Mouse (Mus musculus) midbrain, embryonic 14.5 days (tissue): Measurements from ENCODE around the gene 1500009C09Rik. TPM values are rescaled to one million over a fixed set of nuclear protein-coding genes. Genes with fewer than 3 reads are reported as not detected.

ENCODE experiments used
- ATAC-seq: fragments of 200-750 bp; cut with Nextera tagmentation; 2 replicates; pipeline ENCODE4 v1.8.0; 2017; ENCODE audit warnings: moderate number of reproducible peaks, moderate library complexity; ENCODE audit not compliant: low FRiP score, low TSS enrichment
- DNase-seq: peaks from one replicate; pipeline ENCODE4 v3.0.0-alpha.2; 2015
- H3K27ac ChIP-seq: fragments of 300-500 bp; sonication (generic); replicated peaks from 2 replicates; pipeline ENCODE4 v1.5.1; 2014; ENCODE audit warnings: mild to moderate bottlenecking, low read depth, low read length, moderate library complexity
- H3K27me3 ChIP-seq: fragments of 300-500 bp; sonication (generic); 2 replicates; pipeline ENCODE4 v1.6.1; 2014; ENCODE audit warnings: low read length, control low read depth, mixed read lengths; ENCODE audit not compliant: control insufficient read depth, insufficient read depth
- H3K36me3 ChIP-seq: fragments of 300-500 bp; sonication (generic); 2 replicates; pipeline ENCODE4 v1.6.1; 2014; ENCODE audit warnings: low read length, control low read depth; ENCODE audit not compliant: control insufficient read depth, insufficient read depth
- H3K4me1 ChIP-seq: fragments of 300-500 bp; sonication (generic); 2 replicates; pipeline ENCODE4 v1.6.1; 2014; ENCODE audit warnings: mild to moderate bottlenecking, antibody characterized with exemption, low read length, control low read depth; ENCODE audit not compliant: control insufficient read depth, insufficient read depth
- H3K4me2 ChIP-seq: fragments of 300-500 bp; sonication (generic); 2 replicates; pipeline ENCODE4 v1.6.1; 2014; ENCODE audit warnings: mild to moderate bottlenecking, low read length, moderate library complexity
- H3K4me3 ChIP-seq: fragments of 300-500 bp; sonication (generic); replicated peaks from 2 replicates; pipeline ENCODE4 v1.5.1; 2014; ENCODE audit warnings: low read depth, low read length
- H3K9ac ChIP-seq: fragments of 300-500 bp; sonication (generic); replicated peaks from 2 replicates; pipeline ENCODE4 v1.6.1; 2014; ENCODE audit warnings: mild to moderate bottlenecking, low read length, moderate library complexity
- H3K9me3 ChIP-seq: fragments of 300-500 bp; sonication (generic); 2 replicates; pipeline ENCODE4 v1.6.1; 2016; ENCODE audit warnings: low read length, control low read depth, mixed read lengths; ENCODE audit not compliant: control insufficient read depth
- WGBS: fragments of 180-500 bp; shearing (Covaris S2); extraction: QIAGEN DNeasy Blood & Tissue Kit; methylation state at CpG from one replicate; pipeline ENCODE4 v1.1.7; 2014; 5-methylcytosine and 5-hydroxymethylcytosine counted together
- polyA plus RNA-seq: library from polyadenylated mRNA; unstranded; fragments of >200 nt; fragmentation: Nextera tagmentation; extraction: Ambion mirVana; gene quantifications from 2 replicates; pipeline ENCODE4 v1.2.1, GENCODE M21; 2014

1500009C09Rik gene
- polyA plus RNA-seq, 1 experiment from 2014 or later, result 12.2 TPM

DNA sequence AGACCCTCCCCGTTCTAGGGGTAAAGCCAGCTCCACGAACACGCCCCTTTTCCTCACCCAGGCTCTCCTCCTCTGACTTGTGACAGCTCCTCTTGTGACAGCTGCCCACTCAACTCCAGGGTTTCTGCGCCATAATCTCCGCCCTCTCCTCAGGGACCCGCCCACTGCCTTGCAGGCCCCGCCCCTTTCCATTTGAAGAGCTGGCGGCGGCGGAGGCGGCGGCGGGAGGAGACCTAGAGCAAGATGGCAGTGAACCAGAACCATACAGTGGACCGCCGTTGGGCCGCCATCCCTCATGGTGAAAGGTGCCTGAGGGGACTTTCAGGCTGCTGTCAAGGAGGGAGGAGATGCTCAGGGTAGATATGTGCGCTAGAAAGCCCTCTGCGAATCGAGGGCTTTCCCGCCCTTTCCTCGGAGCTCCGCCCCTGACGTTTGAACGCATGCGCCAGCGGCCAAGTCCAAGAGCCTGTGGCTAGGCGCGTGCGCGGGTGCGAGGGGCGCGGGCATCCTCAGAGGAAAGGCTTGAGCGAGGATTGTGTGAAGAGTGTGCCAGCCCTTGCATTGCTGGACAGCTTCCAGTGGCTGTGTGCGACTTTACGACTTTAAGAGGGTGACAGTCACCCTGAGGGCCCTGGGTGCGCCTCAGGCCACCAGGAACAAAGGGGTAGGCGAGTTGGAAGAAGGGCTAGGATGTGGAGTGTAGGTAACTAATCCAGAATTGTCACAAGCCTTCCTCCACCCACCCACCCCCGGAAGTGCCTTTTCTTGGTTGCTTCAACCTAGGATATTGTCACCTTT, 46.8 kb downstream of the 1500009C09Rik start, which contains the start of gene Wbp2nl:
TSS of gene Wbp2nl (plus strand) at position 191 of the 798 bp plus-strand sequence.
- H3K4me2 ChIP-seq, result no peak within 1 kb of the TSS
- H3K27ac ChIP-seq, result no peak within 1 kb of the TSS
- no peak for DNase-seq
- H3K4me3 ChIP-seq, result no peak within 1 kb of the TSS
- 64% methylated on average over 39 of the region's 39 CpGs for WGBS
- H3K36me3 ChIP-seq, result no peaks in the 10 kb centered on the region
- no peak for ATAC-seq
- H3K9ac ChIP-seq, result no peak within 1 kb of the TSS
- H3K9me3 ChIP-seq, result no peaks in the 10 kb centered on the region
- H3K27me3 ChIP-seq, result no peaks in the 10 kb centered on the region
- no peaks in the 10 kb centered on the region for H3K4me1 ChIP-seq

DNA sequence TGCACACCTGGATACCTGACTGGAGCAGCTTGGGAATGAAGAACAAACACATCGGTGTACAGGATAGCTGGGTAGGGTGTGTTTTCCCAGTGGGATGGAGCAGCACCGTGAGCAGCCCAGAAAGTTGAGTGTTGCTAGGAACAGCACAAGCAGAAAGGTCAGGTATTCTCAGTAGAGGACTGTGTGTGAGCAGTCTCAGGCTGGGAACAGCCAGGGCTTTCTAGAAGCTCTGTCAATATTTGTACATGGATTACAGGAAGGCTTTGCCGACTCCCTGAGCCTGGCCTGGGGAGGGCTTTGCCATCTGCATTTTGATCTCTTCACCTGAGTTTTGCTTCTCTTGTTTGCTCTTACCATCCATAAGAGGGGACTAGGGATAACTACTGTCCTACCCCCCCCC, 54.9 kb downstream of the 1500009C09Rik start:
- 84% methylated on average over 3 of the region's 3 CpGs for WGBS
- DNase-seq, result no peak
- no peak overlapping the region for H3K9ac ChIP-seq
- H3K27me3 ChIP-seq, result no peaks in the 10 kb centered on the region
- H3K36me3 ChIP-seq, result no peaks in the 10 kb centered on the region
- H3K27ac ChIP-seq, result no peak overlapping the region
- no peak for ATAC-seq
- no peaks in the 10 kb centered on the region for H3K4me1 ChIP-seq
- H3K4me2 ChIP-seq, result no peak overlapping the region
- H3K4me3 ChIP-seq, result no peak overlapping the region
- no peaks in the 10 kb centered on the region for H3K9me3 ChIP-seq

- Histone ChIP-seq H3K36me3 (no peaks in the 10 kb centered on the region), H3K4me2 (no peak overlapping the region), H3K27me3 (no peaks in the 10 kb centered on the region), H3K4me3 (no peak overlapping the region), H3K9ac (no peak overlapping the region), H3K9me3 (no peaks in the 10 kb centered on the region), H3K4me1 (no peaks in the 10 kb centered on the region), H3K27ac (no peak overlapping the region)
- 86% methylated on average over 3 of the region's 3 CpGs for WGBS
- ATAC-seq (no peak), DNase-seq (no peak)
These were observed 56.2 kb downstream of the 1500009C09Rik start for GRCm38 (mm10) chr15:82308416-82308815.

Other genes with a start within 250 kb of the 1500009C09Rik start
- gene Desi1, start 218.5 kb upstream of the 1500009C09Rik start, polyA plus RNA-seq, result 39.7 and 51.0 TPM in 2 replicates
- gene Snu13, start 204.8 kb upstream of the 1500009C09Rik start, polyA plus RNA-seq, result 243 and 254 TPM in 2 replicates
- 0.04 TPM in 1 of 2 replicates, not detected in the other for gene 4930407I10Rik, start 193.2 kb upstream of the 1500009C09Rik start, polyA plus RNA-seq
- gene Mei1, start 182.4 kb upstream of the 1500009C09Rik start, polyA plus RNA-seq, result 0.07 TPM in 1 of 2 replicates, not detected in the other
- gene Ccdc134, start 124.5 kb upstream of the 1500009C09Rik start, polyA plus RNA-seq, result 10.0 and 11.0 TPM in 2 replicates
- gene Srebf2, start 105.2 kb upstream of the 1500009C09Rik start, polyA plus RNA-seq, result 132 and 158 TPM in 2 replicates
- 0.70 and 1.5 TPM in 2 replicates for gene Shisa8, start 39.6 kb upstream of the 1500009C09Rik start, polyA plus RNA-seq
- gene Tnfrsf13c, start 28.0 kb upstream of the 1500009C09Rik start, polyA plus RNA-seq, result 0.19 TPM in 1 of 2 replicates, not detected in the other
- 13.9 and 23.2 TPM in 2 replicates for gene Cenpm, start 7.6 kb upstream of the 1500009C09Rik start, polyA plus RNA-seq
- 361 and 403 TPM in 2 replicates for gene Sept3, start 22.5 kb downstream of the 1500009C09Rik start, polyA plus RNA-seq
- gene Wbp2nl, start 46.6 kb downstream of the 1500009C09Rik start, polyA plus RNA-seq, result not detected in 2 replicates
- gene Naga, start 86.5 kb downstream of the 1500009C09Rik start, polyA plus RNA-seq, result 23.0 and 27.3 TPM in 2 replicates
- 0.85 and 1.3 TPM in 2 replicates for gene Pheta2, start 86.5 kb downstream of the 1500009C09Rik start, polyA plus RNA-seq
- 286 and 365 TPM in 2 replicates for gene Smdt1, start 86.6 kb downstream of the 1500009C09Rik start, polyA plus RNA-seq
- 375 and 469 TPM in 2 replicates for gene Ndufa6, start 101.9 kb downstream of the 1500009C09Rik start, polyA plus RNA-seq
- 0.76 and 2.1 TPM in 2 replicates for gene Cyp2d22, start 127.9 kb downstream of the 1500009C09Rik start, polyA plus RNA-seq
- not detected in 2 replicates for gene Cyp2d11, start 141.6 kb downstream of the 1500009C09Rik start, polyA plus RNA-seq
- gene Cyp2d10, start 154.8 kb downstream of the 1500009C09Rik start, polyA plus RNA-seq, result not detected in 2 replicates
- gene Cyp2d9, start 181.0 kb downstream of the 1500009C09Rik start, polyA plus RNA-seq, result not detected in 2 replicates